Mouse (Mus musculus): ENCODE data around the gene Adprhl1.

Adprhl1 gene

DNA sequence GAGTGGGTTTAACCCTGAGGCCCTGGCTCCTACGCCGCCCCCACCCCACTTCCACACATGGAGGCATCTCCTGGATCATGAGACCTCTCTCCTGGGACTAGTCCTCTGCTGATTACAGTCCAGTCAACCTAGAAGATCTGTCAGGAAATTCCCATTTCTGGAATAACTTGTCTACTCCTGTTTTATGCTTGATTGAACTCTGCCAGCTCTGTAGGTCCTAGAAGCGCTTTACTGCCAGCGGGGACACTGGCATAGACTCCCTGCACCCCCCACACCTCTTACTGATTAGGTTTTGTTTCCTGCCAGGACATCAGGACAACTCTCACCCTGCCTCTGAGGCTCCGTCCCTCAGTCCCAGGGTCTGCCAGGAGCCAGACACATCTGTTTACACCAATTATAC, 56.5 kb downstream of the Adprhl1 start:
- DNase-seq (ENCODE audit: low spot score) = no peak

DNA sequence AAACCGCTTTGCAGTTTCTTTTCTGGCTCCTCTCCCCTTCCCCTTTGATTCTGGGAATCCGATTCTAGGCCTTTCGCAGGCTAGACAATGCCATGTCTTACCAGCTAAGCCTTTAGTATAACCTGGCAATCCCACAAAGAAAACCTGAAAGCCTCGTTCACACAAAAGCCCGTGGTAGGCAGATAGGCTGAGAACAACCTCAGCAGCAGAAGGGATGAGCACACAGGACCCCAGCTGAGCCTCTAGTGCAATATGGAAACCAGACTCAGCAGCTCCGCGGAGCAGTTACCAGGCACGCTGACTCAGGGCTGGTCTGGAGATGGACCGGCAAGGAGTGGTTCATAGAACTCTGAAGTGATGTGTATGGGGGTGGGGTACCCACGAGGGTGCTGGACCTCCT, 59.1 kb downstream of the Adprhl1 start:
- DNase-seq (ENCODE audit: low spot score) = no peak

DNA sequence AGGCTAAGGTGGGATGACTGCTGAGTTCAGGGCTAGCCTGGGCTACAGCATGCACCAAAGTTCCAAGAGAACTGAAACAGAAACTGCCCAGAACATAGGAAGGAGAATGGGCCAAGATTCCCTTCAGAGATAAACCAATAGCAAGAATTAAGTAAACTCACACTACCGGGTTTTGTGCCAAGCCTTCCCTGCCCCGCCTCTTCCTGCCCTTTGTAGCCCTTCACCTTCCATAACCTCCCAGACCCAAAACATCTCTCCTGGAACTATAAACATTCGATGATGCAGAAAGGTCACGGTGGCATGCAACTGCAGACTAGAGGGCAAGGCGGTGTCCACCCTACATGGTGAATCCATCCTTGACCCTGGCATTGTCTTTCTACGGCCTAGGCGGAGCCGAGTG, 63.7 kb downstream of the Adprhl1 start:
- DNase-seq (ENCODE audit: low spot score) = no peak

DNA sequence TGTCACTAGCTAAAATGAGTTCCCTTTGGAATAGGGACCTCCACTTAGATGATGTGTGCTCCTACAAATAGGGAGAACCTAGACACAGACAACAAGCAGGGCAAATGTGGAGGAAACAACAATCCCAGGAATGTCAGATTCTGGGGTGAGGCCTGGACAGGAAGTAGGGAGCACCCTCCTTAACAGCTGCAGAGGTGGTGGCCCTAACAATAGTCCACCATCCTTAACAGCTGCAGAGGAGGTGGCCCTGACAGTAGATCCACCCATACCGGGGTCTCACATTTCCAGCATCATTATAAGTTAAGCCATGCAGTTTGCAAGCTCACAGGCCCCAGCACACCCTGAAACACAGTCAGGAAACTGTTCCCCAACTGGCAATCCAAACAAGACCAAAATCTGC, 65.1 kb downstream of the Adprhl1 start:
- no peak for DNase-seq (ENCODE audit: low spot score)

DNA sequence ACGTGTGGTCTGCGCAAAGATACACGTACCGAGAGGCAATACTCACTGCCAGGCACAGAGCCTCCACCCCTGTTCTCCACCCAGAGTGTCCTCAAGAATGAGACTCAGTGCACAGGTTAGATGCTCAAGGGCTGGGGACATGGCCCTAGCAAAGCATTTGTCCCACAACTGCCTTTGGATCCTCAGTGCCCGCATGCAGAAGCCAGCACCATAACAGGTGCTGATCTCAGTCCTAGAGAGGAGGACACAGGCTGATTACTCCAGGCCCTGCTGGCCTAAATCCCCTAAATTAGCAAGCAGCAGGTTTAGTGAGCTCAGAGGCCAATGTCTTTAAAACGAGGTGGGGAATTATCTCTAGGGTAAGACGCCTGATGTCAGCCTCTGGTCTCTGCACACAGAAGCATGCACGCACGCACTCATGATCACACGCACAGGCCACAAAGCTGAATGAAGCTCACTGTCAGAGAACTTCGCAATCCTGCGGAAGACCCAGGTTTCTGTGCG, 65.9 kb downstream of the Adprhl1 start:
- DNase-seq (ENCODE audit: low spot score) = no peak

DNA sequence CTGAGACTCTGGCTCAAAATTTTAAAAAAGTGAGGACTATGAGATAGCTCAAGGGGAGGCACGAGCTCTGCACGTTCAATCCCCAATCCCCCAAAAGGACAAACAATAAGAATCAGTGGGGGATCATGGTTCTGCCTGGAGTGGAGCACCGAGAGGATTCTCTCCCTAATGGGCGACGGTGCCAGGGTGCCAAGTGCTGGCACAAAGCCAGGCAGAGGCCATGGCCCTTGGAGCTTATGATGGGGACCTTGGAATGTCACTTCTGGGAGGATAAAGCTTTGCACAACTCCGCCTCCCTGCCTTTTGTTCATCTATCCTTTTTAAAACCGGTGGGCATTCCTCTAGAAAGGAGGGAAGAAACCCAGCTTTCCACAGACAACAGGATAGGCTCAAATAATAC, 66.3 kb downstream of the Adprhl1 start:
- DNase-seq (ENCODE audit: low spot score) = no peak

DNA sequence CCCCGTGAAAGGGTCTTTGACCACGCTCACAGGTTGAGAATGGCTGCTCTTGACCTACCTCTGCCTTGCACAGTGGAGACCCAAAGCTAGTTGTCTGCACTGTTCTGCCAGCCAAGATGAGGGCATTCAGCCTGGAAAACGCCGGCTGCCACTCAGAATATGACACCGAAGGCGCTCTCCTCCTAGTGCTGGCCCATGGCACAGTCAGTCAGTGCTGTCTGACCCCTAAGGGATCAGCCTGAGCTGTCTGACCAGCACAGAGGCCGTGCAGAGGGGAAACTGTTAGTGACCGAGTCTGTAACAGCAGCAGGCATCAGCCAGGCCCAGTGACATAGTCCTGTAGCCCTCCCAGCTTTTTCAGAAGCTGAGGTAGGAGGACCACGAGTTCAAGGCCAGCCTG, 66.7 kb downstream of the Adprhl1 start:
- DNase-seq (ENCODE audit: low spot score) = no peak

DNA sequence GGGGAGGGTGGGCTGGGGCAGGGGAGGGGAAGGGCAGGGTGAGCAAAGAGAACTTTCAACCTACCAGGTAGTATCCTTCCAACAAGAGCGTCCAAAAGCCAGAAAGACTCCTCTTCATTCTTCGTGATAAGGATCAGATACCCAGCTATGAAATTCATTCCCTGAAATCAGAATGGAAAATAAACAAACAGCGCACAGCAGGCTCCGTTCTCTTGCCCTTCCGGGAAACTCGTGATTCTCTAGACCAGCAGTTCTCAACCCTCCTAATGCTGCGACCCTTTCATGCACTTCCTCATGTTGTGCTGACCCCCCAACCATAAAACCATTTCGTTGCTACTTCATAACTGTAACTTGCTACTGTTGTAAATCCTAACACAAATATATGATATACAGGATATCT, 67.1 kb downstream of the Adprhl1 start:
- DNase-seq (ENCODE audit: low spot score) = no peak

DNA sequence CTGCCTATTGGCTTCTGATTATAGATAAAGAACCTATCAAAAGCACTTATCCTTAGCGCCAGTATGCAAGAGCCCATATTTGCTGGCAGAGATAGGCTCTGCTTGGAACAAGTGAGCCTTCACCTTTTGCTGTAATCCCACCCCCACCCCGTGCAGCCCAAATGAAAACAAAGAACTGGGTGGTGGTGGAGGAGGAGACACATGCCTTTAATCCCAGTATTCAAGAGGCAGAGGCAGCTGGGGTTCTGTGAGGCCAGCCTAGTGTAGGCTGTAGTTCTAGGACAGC, 72.3 kb downstream of the Adprhl1 start:
- no peak for DNase-seq (ENCODE audit: low spot score)

DNA sequence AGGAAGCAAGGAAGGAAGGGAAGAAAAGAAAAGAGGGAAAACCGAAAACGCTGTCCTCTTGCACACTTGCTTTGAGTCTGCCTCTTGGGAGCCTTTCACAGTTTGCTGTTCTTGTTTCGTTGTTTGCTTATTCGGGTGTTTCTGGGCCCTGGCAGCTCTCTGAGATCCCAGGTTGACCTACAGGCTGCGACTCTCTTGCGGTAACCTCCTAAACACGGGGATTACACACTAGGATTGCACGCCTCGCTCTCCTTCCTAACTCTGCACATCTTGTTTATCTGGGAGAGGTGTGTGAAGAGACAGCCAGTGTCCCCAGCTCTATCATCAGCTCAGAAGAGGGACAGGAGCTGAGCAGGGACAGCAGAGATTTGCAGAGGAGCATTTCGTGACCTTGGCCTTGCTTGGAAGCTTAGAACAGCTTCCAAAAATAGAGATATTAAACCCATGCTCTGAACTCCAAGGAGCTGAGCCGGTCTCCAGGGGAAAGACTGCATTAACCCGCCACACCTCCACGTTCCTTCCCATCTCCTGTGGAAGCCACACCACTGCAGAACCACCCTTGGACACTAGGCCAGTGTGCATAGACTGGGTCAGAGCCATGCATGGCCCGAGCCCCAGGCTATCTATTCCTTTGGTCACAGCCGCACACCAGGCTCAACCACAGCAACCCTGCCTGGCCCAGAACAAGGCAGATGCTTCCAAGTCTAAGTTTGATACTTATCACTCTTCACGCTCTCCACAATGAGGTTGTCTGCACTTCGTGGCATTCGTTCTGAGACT, 72.9 kb downstream of the Adprhl1 start:
- no peak for DNase-seq (ENCODE audit: low spot score)

DNA sequence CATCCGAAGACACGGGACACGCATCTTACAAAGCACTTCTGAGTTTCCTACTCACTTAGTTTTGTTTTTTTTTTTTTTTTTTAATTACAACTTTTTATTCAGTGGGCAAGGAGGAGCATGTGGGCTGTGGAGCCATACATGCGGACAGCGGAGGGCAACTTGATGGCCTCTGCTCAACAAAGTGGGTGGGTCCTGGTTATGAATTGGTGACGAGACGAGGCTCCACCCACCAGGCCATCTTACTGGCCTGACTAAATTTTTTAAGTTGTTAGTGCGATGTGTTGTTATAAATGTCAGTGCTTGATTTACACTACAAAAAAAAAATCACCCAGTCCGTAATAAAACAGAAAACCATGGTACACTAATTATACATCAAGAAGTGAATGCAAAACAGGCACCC, 73.6 kb downstream of the Adprhl1 start:
- DNase-seq (ENCODE audit: low spot score) = no peak

DNA sequence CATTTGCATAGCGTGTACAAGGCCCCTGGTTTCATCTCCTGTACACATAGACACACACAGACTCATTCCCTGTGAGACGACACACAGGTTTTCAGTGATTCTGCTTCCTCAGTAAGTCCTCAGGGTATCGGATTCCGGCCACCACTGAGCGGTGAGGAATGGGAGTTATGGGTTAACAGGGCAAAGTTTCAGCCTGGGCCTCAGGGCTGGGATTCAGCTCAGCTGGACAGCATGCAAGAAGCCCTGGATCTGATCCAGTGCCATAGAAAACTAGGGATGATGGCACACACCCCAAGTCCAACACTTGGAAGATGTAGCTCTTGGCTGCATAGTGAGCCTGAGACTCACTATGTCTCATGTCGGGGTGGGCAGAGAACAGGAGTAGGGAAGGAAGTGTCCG, 74.0 kb downstream of the Adprhl1 start:
- DNase-seq (ENCODE audit: low spot score) = no peak

DNA sequence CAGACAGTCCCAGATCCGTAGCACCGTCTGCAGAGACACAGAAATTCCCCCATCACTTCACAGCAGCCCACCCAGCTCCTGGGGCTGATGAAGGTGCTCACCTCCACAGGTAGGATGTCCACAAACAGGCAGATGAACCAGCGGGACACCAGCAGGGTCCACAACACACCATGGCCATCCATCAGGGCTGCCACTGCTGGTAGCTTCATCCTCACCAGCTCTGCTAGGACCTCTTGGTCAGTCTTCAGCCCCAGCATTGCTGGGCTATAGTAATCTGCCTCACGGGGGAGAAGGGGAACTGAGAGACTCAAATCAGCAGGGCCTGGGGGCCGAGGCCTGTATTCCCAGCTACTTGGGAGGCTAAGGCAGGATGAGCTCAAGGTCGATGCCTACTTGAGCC, 74.5 kb downstream of the Adprhl1 start:
- DNase-seq (ENCODE audit: low spot score) = no peak

DNA sequence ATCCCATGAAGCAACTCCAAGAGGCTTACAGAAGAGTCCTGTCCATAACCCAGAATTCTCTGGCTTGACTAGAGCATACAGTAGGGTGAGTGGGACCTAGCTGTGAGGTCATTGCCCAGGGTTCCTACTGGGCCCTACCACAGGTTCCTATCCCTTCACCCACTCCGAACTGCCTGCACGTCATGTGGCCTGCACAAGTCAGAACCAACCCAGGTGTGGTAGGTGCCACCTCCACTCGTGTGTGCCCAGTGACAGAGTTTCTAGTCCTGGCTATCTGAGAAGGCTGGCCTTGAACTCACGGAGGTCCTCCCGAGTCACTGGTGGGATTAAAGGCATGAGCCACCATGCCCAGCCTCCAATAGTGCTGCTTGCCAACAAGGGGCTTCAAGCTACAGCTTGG, 75.8 kb downstream of the Adprhl1 start:
- DNase-seq (ENCODE audit: low spot score) = no peak

DNA sequence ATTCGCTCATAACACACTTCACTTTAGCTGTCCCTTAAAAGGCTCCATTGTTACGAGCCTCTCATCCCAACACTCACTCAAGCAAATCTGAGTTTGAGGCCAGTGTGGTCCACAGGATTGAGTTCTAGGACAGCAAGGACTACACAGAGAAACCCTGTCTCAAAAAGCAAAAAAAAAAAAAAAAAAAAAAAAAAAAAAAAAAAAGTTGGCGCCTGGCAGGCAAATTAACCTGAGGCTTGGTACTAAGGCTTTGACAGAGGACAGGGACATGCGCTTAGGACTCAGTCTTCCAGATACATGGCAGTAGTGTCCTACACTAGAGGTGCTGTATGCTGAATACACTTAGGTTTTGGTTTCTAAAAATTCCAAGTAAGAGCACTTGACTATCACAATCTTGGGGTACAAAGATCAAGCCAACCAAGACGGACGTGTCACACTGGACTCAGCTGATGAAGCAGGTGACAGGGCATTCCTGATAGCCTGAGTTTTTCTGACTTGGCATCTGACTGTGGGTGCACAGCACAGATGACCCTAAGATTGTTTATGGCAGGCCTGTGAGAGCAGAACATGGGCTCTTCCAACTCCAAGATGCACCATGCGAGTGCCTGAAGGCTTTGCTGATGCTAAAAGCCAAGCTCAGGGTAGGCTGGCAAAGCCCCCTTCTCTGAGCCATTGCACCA, 76.6 kb downstream of the Adprhl1 start:
- no peak for DNase-seq (ENCODE audit: low spot score)

DNA sequence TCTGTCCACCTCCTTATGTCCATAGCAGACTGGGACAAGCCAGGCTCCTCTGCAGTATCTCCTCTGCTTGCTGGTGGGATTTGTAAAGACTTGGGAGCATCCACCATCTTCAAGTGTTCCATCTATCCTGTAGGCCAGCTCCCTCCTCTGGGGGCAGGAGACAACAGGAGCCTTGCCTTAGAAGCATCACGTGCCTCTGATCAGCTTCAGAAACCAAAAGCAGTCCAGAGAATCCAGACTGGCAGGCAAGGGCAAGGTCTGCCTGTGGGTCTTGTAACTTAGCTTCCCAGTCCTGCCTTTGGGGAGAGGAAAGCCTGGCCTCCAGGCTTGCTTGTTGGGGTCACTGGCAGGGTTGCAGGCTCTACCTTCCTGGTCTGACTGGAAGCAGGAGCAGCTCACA, 78.3 kb downstream of the Adprhl1 start:
- DNase-seq (ENCODE audit: low spot score) = no peak

DNA sequence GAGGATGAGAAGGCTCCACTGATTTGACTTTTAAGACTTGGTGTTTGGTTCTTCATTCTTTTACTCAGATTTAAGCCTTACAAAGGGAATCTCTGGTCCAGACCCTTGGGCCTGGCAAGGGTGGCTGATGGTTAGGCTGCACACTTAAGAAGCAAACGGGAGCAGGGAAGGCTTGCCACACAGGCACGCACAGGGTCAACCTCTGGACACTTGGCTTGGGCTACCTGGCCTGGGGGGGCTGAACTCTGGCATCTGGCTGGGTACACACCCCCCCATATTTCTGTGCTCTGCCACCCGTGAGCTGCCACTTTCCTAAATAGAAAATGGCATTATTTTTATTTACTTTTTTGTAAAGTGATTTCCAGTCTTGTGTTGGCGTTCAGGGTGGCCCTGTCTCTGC, 79.2 kb downstream of the Adprhl1 start:
- no peak for DNase-seq (ENCODE audit: low spot score)

DNA sequence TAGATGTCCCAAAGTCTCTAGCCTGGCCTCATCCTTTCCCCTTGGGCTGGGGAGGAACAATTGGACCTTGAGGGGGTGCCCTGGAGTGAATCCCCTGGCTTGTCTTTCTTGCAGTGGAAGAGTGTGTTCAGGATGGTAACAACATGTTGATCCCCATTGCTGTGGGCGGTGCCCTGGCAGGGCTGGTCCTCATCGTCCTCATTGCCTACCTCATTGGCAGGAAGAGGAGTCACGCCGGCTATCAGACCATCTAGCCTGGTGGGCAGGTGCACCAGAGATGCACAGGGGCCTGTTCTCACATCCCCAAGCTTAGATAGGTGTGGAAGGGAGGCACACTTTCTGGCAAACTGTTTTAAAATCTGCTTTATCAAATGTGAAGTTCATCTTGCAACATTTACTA, 79.7 kb downstream of the Adprhl1 start:
- DNase-seq (ENCODE audit: low spot score) = no peak
